Mouse (Mus musculus): Measurements from ENCODE around the gene Vegfd.

DNA sequence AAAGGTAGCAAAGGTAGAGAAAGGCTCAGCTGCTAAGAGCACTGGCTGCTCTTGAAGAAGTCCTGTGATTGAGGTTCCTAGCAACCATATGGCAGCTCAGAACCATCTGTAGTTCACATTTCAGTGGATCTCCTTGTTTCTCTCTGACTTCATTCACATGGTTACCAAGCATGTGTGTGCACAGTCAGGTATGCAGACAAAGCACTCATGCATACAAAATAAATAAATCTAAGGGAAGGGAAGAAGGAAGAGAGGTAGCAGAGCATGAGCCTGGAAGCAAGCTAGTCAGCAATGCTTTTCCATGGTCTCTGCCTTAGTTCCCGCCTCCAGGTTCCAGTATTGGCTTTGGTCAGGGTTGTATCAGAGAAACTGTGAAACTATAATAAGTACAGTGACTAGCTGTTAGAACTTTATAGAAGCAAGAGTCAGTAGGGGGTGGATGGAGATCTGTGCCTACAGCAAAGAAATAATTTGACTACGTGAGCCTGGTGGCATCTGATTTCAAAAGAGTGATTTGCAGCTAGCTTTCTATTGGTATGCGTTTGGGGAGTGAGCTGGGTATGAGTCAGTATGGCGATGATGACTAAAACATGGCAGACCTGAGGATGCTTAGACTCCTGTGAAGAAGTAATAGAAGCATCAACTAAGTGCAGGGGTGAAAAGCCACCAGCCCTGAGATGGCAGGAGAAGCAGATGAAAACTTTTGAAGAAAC is 7.9 kb upstream of the Vegfd start:
- TF ChIP-seq GATA1 (IDR thresholded peaks at IDR 0.05; ENCODE audit: borderline replicate concordance, low read length) = no peak
- no peak for TF ChIP-seq FLI1 (IDR thresholded peaks at IDR 0.05; ENCODE audit: low read length)

Measured in megakaryocyte, embryonic 14.5 days (primary cell).